ENCODE assay signal across 8 mouse cellular contexts in genomic region chr12:105718616-105719015, GRCm38 (mm10). TPM values are rescaled to one million over a fixed set of nuclear protein-coding genes. Genes with fewer than 3 reads are reported as not detected.
DNase-seq lines count a peak whose midpoint lies in the region; ATAC-seq and TF ChIP-seq lines count a peak whose summit lies in the region.

No protein-coding gene starts in this region.

- peak overlapping the region; percentile 27 for H3K4me2 ChIP-seq in forebrain, embryonic 15.5 days (replicated peaks)
- no peak overlapping the region for H3K4me2 ChIP-seq in forebrain, embryonic 12.5 days
- peak overlapping the region; percentile 51 for H3K4me2 ChIP-seq in heart, embryonic 14.5 days (ENCODE audit: low read length)
- peak overlapping the region; percentile 27; the same call in 1 of the 2 replicates for H3K4me2 ChIP-seq in neural tube, embryonic 13.5 days

- peak overlapping the region; percentile 9; the same call in 1 of the 2 replicates for H3K4me3 ChIP-seq in forebrain, embryonic 15.5 days
- no peak overlapping the region for H3K4me3 ChIP-seq in forebrain, embryonic 12.5 days (replicated peaks)
- peak overlapping the region in 1 of 2 experiments; percentile 9; a peak in 1 of 4 replicates for H3K4me3 ChIP-seq in heart, embryonic 14.5 days (ENCODE audit: control insufficient read depth in 1 of 2, insufficient read depth in 1 of 2, low read depth in 1 of 2, low read length in 2 of 2)
- no peak overlapping the region for H3K4me3 ChIP-seq in neural tube, embryonic 13.5 days

- no peaks in the 10 kb centered on the region for H3K27me3 ChIP-seq in forebrain, embryonic 15.5 days
- H3K27me3 ChIP-seq in forebrain, embryonic 12.5 days, result no peaks in the 10 kb centered on the region
- no peaks in the 10 kb centered on the region for H3K27me3 ChIP-seq in heart, embryonic 14.5 days (ENCODE audit: control insufficient read depth, insufficient read depth, low read length)
- no peaks in the 10 kb centered on the region for H3K27me3 ChIP-seq in neural tube, embryonic 13.5 days

- peaks cover 8% of the 10 kb centered on the region for H3K4me1 ChIP-seq in forebrain, embryonic 15.5 days
- peaks cover 9% of the 10 kb centered on the region; the same call in 1 of the 2 replicates for H3K4me1 ChIP-seq in forebrain, embryonic 12.5 days
- no peaks in the 10 kb centered on the region for H3K4me1 ChIP-seq in heart, embryonic 14.5 days (ENCODE audit: control insufficient read depth in 2 of 2, insufficient read depth in 2 of 2, low read length in 2 of 2)
- peaks cover 13% of the 10 kb centered on the region; the same call in 1 of the 2 replicates for H3K4me1 ChIP-seq in neural tube, embryonic 13.5 days (replicated peaks)

- no peak overlapping the region for H3K27ac ChIP-seq in forebrain, embryonic 15.5 days (replicated peaks)
- no peak overlapping the region for H3K27ac ChIP-seq in forebrain, embryonic 12.5 days
- H3K27ac ChIP-seq in heart, embryonic 14.5 days (replicated peaks in 1 of 2; ENCODE audit: control insufficient read depth in 1 of 2, insufficient read depth in 1 of 2, low read depth in 2 of 2, low read length in 2 of 2), result no peak overlapping the region
- no peak overlapping the region for H3K27ac ChIP-seq in neural tube, embryonic 13.5 days (replicated peaks)

- no peak for ATAC-seq in forebrain, embryonic 15.5 days (replicated peaks)
- ATAC-seq in forebrain, embryonic 12.5 days (ENCODE audit: low FRiP score), result no peak
- ATAC-seq in heart, embryonic 14.5 days (ENCODE audit: insufficient number of reproducible peaks, insufficient read depth, low FRiP score, low read depth), result no peak
- no peak for ATAC-seq in neural tube, embryonic 13.5 days (ENCODE audit: low read depth)

- no peak overlapping the region for H3K9ac ChIP-seq in forebrain, embryonic 15.5 days (replicated peaks)
- no peak overlapping the region for H3K9ac ChIP-seq in forebrain, embryonic 12.5 days
- H3K9ac ChIP-seq in heart, embryonic 14.5 days (ENCODE audit: low read length), result no peak overlapping the region
- no peak overlapping the region for H3K9ac ChIP-seq in neural tube, embryonic 13.5 days

- WGBS in forebrain, embryonic 15.5 days, result 74% methylated on average over 17 of the region's 17 CpGs
- 69% methylated on average over 17 of the region's 17 CpGs for WGBS in forebrain, embryonic 12.5 days
- 47% methylated on average over 17 of the region's 17 CpGs for WGBS in heart, embryonic 14.5 days
- 75% methylated on average over 17 of the region's 17 CpGs for WGBS in neural tube, embryonic 13.5 days

- no peak for TF ChIP-seq CTCF in brain, embryonic 14.5 days (IDR thresholded peaks at IDR 0.05; ENCODE audit: borderline replicate concordance, extremely low read depth, insufficient read depth, insufficient read length)

- no peaks in the 10 kb centered on the region for H3K9me3 ChIP-seq in forebrain, embryonic 15.5 days
- no peaks in the 10 kb centered on the region for H3K9me3 ChIP-seq in forebrain, embryonic 12.5 days
- no peaks in the 10 kb centered on the region for H3K9me3 ChIP-seq in heart, embryonic 14.5 days (ENCODE audit: control insufficient read depth, low read length)
- H3K9me3 ChIP-seq in neural tube, embryonic 13.5 days, result no peaks in the 10 kb centered on the region

- H3K36me3 ChIP-seq in forebrain, embryonic 15.5 days, result no peaks in the 10 kb centered on the region
- no peaks in the 10 kb centered on the region for H3K36me3 ChIP-seq in forebrain, embryonic 12.5 days (replicated peaks)
- H3K36me3 ChIP-seq in heart, embryonic 14.5 days (ENCODE audit: control insufficient read depth, insufficient read depth, low read length), result no peaks in the 10 kb centered on the region
- no peaks in the 10 kb centered on the region for H3K36me3 ChIP-seq in neural tube, embryonic 13.5 days

- peak; percentile 37 to 40 for DNase-seq in B cell, adult 2 months
- DNase-seq in brain, embryonic 14.5 days (ENCODE audit: low read depth), result peak; percentile 46
- DNase-seq in layer of hippocampus, adult 9-11 months, result peak; percentile 22
- DNase-seq in urinary bladder, adult 2 months (ENCODE audit: low spot score), result no peak

- TF ChIP-seq POLR2A in brain, embryonic 14.5 days (IDR thresholded peaks at IDR 0.05; ENCODE audit: borderline replicate concordance, extremely low read depth, insufficient read depth, insufficient read length, poor library complexity, severe bottlenecking), result no peak

RNA-seq across cellular contexts. Expression of gene Ak7, which starts 12.8 kb away (rescaled TPM):
- polyA plus RNA-seq in forebrain, embryonic 15.5 days (2015; fragmentation: Nextera tagmentation; extraction: Ambion mirVana), result 0.60 and 2.0 TPM in 2 replicates
- 0.45 and 0.78 TPM in 2 replicates for polyA plus RNA-seq in forebrain, embryonic 12.5 days (2016; fragmentation: Nextera tagmentation; extraction: Ambion mirVana)
- polyA plus RNA-seq in brain, embryonic 14.5 days (2012; rRNA removed), result 1.7 and 3.6 TPM in 2 replicates
- polyA plus RNA-seq in heart, embryonic 14.5 days (2014; fragmentation: Nextera tagmentation; extraction: Ambion mirVana), result 0.07 and 0.11 TPM in 2 replicates
- 1.1 and 1.3 TPM in 2 replicates for polyA plus RNA-seq in neural tube, embryonic 13.5 days (2015; fragmentation: Nextera tagmentation; extraction: Ambion mirVana)
- polyA plus RNA-seq in urinary bladder, adult 2 months (2012; rRNA removed), result 0.11 and 0.25 TPM in 2 replicates

RNA-seq across cellular contexts. Expression of gene Atg2b, which starts 33.6 kb away (rescaled TPM):
- polyA plus RNA-seq in forebrain, embryonic 15.5 days (2015; fragmentation: Nextera tagmentation; extraction: Ambion mirVana), result 15.5 and 16.6 TPM in 2 replicates
- polyA plus RNA-seq in forebrain, embryonic 12.5 days (2016; fragmentation: Nextera tagmentation; extraction: Ambion mirVana), result 17.7 and 18.3 TPM in 2 replicates
- 29.1 and 32.3 TPM in 2 replicates for polyA plus RNA-seq in brain, embryonic 14.5 days (2012; rRNA removed)
- polyA plus RNA-seq in heart, embryonic 14.5 days (2014; fragmentation: Nextera tagmentation; extraction: Ambion mirVana), result 10.6 and 11.9 TPM in 2 replicates
- 12.1 and 13.9 TPM in 2 replicates for polyA plus RNA-seq in neural tube, embryonic 13.5 days (2015; fragmentation: Nextera tagmentation; extraction: Ambion mirVana)
- polyA plus RNA-seq in urinary bladder, adult 2 months (2012; rRNA removed), result 23.4 and 24.5 TPM in 2 replicates

RNA-seq across cellular contexts. Expression of gene Gskip, which starts 34.0 kb away (rescaled TPM):
- polyA plus RNA-seq in forebrain, embryonic 15.5 days (2015; fragmentation: Nextera tagmentation; extraction: Ambion mirVana), result 29.9 and 30.5 TPM in 2 replicates
- 27.8 and 28.5 TPM in 2 replicates for polyA plus RNA-seq in forebrain, embryonic 12.5 days (2016; fragmentation: Nextera tagmentation; extraction: Ambion mirVana)
- polyA plus RNA-seq in brain, embryonic 14.5 days (2012; rRNA removed), result 15.9 and 16.2 TPM in 2 replicates
- 21.3 and 25.4 TPM in 2 replicates for polyA plus RNA-seq in heart, embryonic 14.5 days (2014; fragmentation: Nextera tagmentation; extraction: Ambion mirVana)
- polyA plus RNA-seq in neural tube, embryonic 13.5 days (2015; fragmentation: Nextera tagmentation; extraction: Ambion mirVana), result 33.3 and 33.4 TPM in 2 replicates
- 18.2 and 18.4 TPM in 2 replicates for polyA plus RNA-seq in urinary bladder, adult 2 months (2012; rRNA removed)
